Mouse (Mus musculus) neural tube, embryonic 10.5 days (tissue): Measurements from ENCODE around the gene Tubg2.

ENCODE experiments used
- DNase-seq: peaks from one replicate; pipeline ENCODE4 v3.0.0-alpha.2; 2017; ENCODE audit warnings: low spot score; ENCODE audit errors: extremely low spot score

The Tubg2 gene

GRCm38 (mm10) chr11:101194137-101194536 lies 38.4 kb downstream of the Tubg2 start:
- DNase-seq, result no peak

- no peak for DNase-seq
Observed at GRCm38 (mm10) chr11:101194643-101195042, 38.9 kb downstream of the Tubg2 start.

- no peak for DNase-seq
Observed at GRCm38 (mm10) chr11:101195101-101195500, 39.4 kb downstream of the Tubg2 start.

GRCm38 (mm10) chr11:101195571-101195970 lies 39.9 kb downstream of the Tubg2 start:
- no peak for DNase-seq

- DNase-seq, result no peak
Observed at GRCm38 (mm10) chr11:101196175-101196574, 40.5 kb downstream of the Tubg2 start.

- no peak for DNase-seq
Observed at GRCm38 (mm10) chr11:101199555-101199954, 43.8 kb downstream of the Tubg2 start.

DNA sequence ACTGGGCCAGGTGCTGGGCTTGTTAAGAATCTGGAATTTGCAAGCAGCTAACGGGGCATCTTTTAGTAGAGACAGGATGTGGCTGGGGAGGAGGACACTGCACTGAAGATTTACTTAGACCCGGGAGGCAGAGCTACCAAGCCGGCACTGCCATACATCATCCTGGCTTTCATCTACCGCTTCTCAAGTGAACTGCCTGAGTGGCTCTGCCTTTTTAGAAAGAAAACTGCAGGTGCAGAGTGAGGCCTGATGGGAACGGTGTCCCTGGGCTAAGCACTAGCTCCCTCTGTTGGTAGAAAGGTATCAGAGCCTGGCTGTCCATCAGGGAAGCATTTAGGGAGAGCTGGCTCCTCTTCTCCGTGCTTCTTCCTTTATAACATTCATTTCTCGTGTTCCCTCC lies 45.3 kb downstream of the Tubg2 start:
- DNase-seq, result no peak
